Mouse (Mus musculus) layer of hippocampus, adult 9-11 months (tissue): ENCODE measurements around the gene Mrpl39.

ENCODE experiments used
- DNase-seq: peaks from one replicate; pipeline ENCODE4 v3.0.0; 2022

The Mrpl39 gene

GRCm38 (mm10) chr16:84735166-84736105 is at the start of gene Mrpl39:
TSS of gene Mrpl39 (minus strand) at chr16:84735742.
- peak; percentile 92 for DNase-seq

GRCm38 (mm10) chr16:84784966-84785365 is 49.4 kb upstream of the Mrpl39 start:
- no peak for DNase-seq

- DNase-seq = peak; percentile 63
These were observed 47.7 kb upstream of the Mrpl39 start for GRCm38 (mm10) chr16:84783279-84783678.

GRCm38 (mm10) chr16:84779718-84780117 is 44.2 kb upstream of the Mrpl39 start:
- no peak for DNase-seq

DNA sequence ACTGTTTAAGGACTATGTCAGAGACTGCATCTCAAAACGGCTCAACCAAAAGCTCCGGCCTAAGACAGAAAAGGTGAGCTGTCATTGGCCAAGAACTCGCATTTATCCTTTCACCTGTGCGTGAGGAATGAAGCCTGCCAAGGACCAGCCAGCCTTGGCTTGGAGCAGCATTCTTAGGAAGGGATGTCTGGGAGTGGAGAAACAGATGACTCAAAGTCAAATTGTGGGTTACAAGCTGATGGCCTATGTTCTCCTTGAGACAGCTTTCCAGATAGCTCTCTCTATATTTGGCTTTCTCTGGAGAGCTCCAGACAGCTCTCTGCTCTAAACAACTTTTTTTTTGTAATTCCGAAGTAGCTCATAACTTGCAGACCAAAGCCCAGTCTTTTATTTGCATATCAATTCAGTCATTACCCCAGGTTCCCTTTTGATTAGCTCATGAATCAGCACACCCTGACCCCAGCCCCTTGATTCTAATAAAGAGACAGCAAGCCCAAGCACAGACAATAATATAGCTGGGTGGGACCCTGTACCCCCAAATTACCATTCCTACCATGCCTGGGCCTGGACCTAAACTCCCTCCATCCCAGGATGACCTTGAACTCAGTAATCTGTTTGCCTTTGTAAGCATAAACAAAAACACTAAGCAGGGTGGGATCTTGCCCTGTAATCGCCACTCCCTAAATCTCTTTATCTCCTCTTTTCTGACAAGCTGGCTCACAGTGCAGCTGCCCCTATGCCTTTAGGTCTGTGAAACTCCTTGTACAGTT is 43.5 kb upstream of the Mrpl39 start:
- DNase-seq = no peak

DNA sequence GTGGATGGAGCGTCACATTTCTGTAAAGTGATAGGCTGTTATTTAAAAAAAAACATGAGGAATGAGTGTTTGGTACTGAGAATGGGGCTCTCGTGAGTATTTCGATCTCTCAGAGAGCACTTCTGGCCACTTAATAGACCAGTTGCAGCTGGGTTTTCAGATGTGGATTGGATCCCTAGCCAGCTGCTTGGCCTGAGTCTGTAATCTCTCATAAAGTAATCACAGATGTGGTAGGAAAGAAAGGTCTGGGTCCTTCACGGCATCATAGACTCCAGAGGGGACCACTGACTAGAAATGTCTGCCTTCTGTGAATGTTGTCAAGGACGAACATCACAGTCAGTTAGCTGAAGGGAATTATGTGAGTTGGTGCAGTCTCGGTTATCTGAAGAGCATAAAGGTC is 42.9 kb upstream of the Mrpl39 start:
- DNase-seq = no peak

DNA sequence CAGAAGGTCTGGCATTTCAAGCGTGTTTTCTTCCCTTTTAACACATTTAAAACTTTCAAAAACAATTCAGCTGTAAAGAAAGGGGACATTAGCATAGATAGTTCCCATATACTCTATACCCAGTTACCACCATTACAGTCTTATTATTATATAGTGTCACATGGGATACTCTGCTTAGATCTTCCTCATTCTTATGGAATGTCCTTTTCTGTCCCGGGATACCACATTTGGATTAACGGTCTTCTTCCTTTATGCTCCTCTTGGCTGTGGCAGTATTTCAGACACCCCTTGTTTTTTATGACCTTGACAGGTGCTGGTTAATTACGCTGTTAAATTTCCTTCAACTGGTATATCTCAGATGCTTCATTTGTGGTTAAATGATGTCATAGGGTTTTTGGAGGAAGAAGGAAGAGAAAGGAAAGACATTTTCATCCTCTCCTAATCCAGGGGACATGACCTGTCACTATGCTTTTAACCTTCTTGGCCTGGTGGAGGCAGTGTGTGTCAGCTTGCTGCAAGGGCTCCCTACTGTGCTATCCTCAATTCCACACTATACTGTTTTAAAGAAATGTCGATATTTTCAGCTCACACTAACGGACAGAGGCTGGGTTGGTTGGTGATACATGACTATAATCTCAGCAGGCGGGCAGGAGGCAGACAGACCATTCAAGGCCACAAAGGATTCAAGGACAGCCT is 40.7 kb upstream of the Mrpl39 start:
- DNase-seq = no peak

DNA sequence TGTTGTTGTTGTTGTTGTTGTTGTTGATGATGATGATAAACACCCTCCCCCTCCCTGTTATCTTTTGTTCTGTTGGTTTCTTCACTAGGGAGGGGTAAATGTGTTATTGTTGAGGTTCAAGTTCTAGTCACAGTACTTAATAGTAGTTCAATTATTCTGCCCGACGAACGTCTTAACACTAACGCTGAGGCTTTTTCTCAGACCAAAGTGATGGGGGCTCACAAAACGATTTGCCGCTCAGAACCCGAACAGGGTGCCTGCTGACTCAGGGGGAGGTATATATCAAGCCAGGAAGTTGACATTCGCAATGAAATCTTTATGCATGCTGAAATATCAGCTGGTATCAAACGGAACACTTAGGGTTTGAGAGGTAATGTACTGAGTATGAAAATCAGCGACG is 39.8 kb upstream of the Mrpl39 start:
- DNase-seq = no peak

DNA sequence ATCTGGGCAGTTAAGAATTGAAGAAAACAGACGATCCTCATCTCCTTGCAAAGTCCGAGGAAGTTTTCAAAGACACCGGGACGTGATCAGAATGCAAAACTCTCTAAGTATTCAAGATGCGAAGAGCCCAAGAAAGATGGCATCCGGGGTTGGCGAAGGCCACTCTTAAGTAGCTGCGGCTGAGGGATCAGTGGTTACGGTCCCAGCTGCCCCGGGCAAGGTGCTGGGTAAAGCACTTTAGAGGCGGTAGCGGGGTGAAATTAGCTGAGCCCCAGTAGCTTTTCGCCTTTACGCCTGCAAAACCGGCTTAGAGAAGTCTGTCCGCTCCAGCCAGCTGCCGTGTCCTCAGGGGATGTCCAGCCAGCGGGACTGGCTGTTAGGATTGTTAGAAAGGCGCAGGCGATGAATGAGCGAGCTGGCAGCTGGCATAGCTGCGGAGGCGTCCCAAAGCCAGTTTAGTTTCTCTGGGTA is 39.3 kb upstream of the Mrpl39 start:
- peak; percentile 54 for DNase-seq

- peak; percentile 54 for DNase-seq
These were observed 38.6 kb upstream of the Mrpl39 start, which contains the start of gene Jam2 for GRCm38 (mm10) chr16:84774003-84774703. TSS of gene Jam2 (plus strand) at chr16:84774123.

- no peak for DNase-seq
These were observed 37.8 kb upstream of the Mrpl39 start for GRCm38 (mm10) chr16:84773268-84773861.

- DNase-seq = no peak
These were observed 37.1 kb upstream of the Mrpl39 start for GRCm38 (mm10) chr16:84772496-84773267.

DNA sequence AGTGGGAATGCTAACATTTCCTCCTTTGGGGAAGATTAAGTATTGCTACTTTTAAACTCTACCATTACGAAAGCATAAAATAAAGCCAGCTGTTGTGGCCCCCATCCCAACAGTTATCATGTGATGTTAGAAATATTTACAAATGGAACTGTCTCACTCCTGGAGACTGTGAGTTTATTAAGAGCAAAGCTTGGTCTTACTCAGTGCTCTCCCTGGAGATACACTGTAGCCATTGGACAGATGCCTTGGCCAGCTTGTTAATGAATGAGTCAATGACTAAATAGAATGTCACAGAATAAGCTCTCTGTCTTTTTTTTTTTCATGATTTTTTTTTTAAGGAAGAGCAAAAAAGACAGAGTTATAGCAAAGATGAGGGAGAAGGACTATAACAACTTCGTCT is 35.9 kb upstream of the Mrpl39 start:
- no peak for DNase-seq

GRCm38 (mm10) chr16:84770891-84771290 is 35.3 kb upstream of the Mrpl39 start:
- DNase-seq = no peak

- DNase-seq = no peak
These were observed 34.3 kb upstream of the Mrpl39 start for GRCm38 (mm10) chr16:84769619-84770464.

DNA sequence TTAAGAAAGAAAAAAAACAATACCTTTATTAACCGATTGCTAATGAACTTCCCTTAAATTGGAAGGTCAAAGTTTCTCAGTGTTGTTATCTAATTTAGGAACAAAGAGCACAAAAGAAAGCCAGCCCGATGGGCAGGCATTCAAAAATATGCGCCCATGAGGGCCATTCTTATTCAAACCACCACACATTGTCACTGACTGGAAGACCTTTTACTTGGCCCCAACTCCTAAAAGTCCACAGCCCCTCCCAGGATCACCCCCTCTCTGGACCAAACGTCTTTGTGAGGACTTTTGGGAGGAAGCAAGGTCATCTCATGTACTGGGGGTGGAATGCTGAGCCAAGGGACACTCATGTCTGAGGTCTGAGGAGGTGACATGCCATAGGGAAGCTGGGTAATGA is 33.6 kb upstream of the Mrpl39 start:
- DNase-seq = no peak

GRCm38 (mm10) chr16:84767956-84768355 is 32.4 kb upstream of the Mrpl39 start:
- DNase-seq = no peak

GRCm38 (mm10) chr16:84745721-84746306 is 10.3 kb upstream of the Mrpl39 start:
- no peak for DNase-seq

GRCm38 (mm10) chr16:84744703-84745490 is 9.4 kb upstream of the Mrpl39 start:
- no peak for DNase-seq
